Mouse (Mus musculus) myocyte (in vitro differentiated cells): ENCODE results near the gene Mamdc2. TPM values are rescaled to one million over a fixed set of nuclear protein-coding genes. Genes with fewer than 3 reads are reported as not detected.

Experiments used
- H3K27me3 ChIP-seq: one replicate; pipeline ENCODE4 v1.6.1; 2011; ENCODE audit not compliant: control insufficient read depth, insufficient read depth, insufficient read length
- H3K36me3 ChIP-seq: one replicate; pipeline ENCODE4 v1.6.1; 2011; ENCODE audit not compliant: control insufficient read depth, insufficient read depth
- H3K4me2 ChIP-seq: one replicate; pipeline ENCODE4 v1.6.1; 2011; ENCODE audit warnings: low read depth, control low read depth
- H3K4me3 ChIP-seq: one replicate; pipeline ENCODE4 v1.5.1; 2011; ENCODE audit warnings: mild to moderate bottlenecking, control low read depth, moderate library complexity
- H3K79me2 ChIP-seq: one replicate; pipeline ENCODE4 v1.6.1; 2011; ENCODE audit not compliant: control insufficient read depth, insufficient read depth
- H3ac ChIP-seq: one replicate; pipeline ENCODE4 v1.6.1; 2011; ENCODE audit not compliant: control insufficient read depth, insufficient read length
- CEBPB ChIP-seq: IDR thresholded peaks from 2 replicates; pipeline ENCODE4 v1.6.1; 2011; ENCODE audit warnings: mild to moderate bottlenecking, moderate library complexity; ENCODE audit not compliant: poor library complexity, insufficient read depth, severe bottlenecking
- E2F4 ChIP-seq: IDR thresholded peaks from one replicate; pipeline ENCODE4 v1.6.1; 2011; ENCODE audit warnings: mild to moderate bottlenecking, control low read depth, moderate library complexity; ENCODE audit not compliant: insufficient read depth
- MAX ChIP-seq: IDR thresholded peaks from one replicate; pipeline ENCODE4 v1.6.1; 2011; ENCODE audit warnings: low read depth, mild to moderate bottlenecking, control low read depth
- MYOD1 ChIP-seq, 3 experiments: IDR thresholded peaks; one replicate each; pipeline ENCODE4 v1.6.1; 2011; ENCODE audit warnings: control low read depth in 2 of 3, low read depth in 2 of 3, mild to moderate bottlenecking in 2 of 3, moderate library complexity in 1 of 3; ENCODE audit not compliant: insufficient read length in 2 of 3, control insufficient read depth in 1 of 3
- MYOG ChIP-seq, 3 experiments: IDR thresholded peaks; one replicate each; pipeline ENCODE4 v1.6.1; 2011; ENCODE audit warnings: control low read depth in 2 of 3, low read depth in 2 of 3, mild to moderate bottlenecking in 2 of 3; ENCODE audit not compliant: insufficient read length in 2 of 3, control insufficient read depth in 1 of 3, insufficient read depth in 1 of 3
- POLR2A ChIP-seq: IDR thresholded peaks from one replicate; pipeline ENCODE4 v1.6.1; 2011; ENCODE audit warnings: low read depth, mild to moderate bottlenecking, control low read depth, moderate library complexity; ENCODE audit not compliant: insufficient read length
- POLR2AphosphoS2 ChIP-seq: IDR thresholded peaks from one replicate; pipeline ENCODE4 v1.6.1; 2011; ENCODE audit warnings: low read depth, control low read depth; ENCODE audit not compliant: insufficient read length
- REST ChIP-seq: IDR thresholded peaks from one replicate; pipeline ENCODE4 v1.6.1; 2011; ENCODE audit warnings: mild to moderate bottlenecking, control low read depth, moderate library complexity; ENCODE audit not compliant: insufficient read depth, insufficient read length
- SRF ChIP-seq: IDR thresholded peaks from one replicate; pipeline ENCODE4 v1.6.1; 2011; ENCODE audit warnings: low read depth; ENCODE audit not compliant: control insufficient read depth, insufficient read length
- TCF12 ChIP-seq: IDR thresholded peaks from one replicate; pipeline ENCODE4 v1.6.1; 2011; ENCODE audit warnings: mild to moderate bottlenecking, control low read depth; ENCODE audit not compliant: poor library complexity, insufficient read depth, severe bottlenecking
- TCF3 ChIP-seq: IDR thresholded peaks from one replicate; pipeline ENCODE4 v1.6.1; 2011; ENCODE audit warnings: low read depth, control low read depth; ENCODE audit not compliant: insufficient read length
- USF1 ChIP-seq: IDR thresholded peaks from one replicate; pipeline ENCODE4 v1.6.1; 2011; ENCODE audit warnings: low read depth, mild to moderate bottlenecking, control low read depth, moderate library complexity
- polyA plus RNA-seq: library from polyadenylated mRNA; unstranded; fragments of >200 nt; fragmentation: generic; extraction: Trizol; gene quantifications from one replicate; pipeline ENCODE4 v1.2.1, GENCODE M21; 2012; ENCODE audit warnings: missing spikeins

The Mamdc2 gene
- polyA plus RNA-seq, 1 experiment, result 13.4 TPM

GRCm38 (mm10) chr19:23306671-23307070, 141.6 kb downstream of the Mamdc2 start:
- Histone ChIP-seq H3K4me2 (no peak overlapping the region), H3K4me3 (no peak overlapping the region), H3ac (no peak overlapping the region), H3K27me3 (no peaks in the 10 kb centered on the region), H3K36me3 (peaks cover 6% of the 10 kb centered on the region), H3K79me2 (no peaks in the 10 kb centered on the region)
- TF ChIP-seq CEBPB (no peak), MAX (no peak), E2F4 (no peak), REST (no peak), MYOD1 (IDR thresholded peaks at IDR 0.05; ENCODE audit: control insufficient read depth in 1 of 3, insufficient read length in 2 of 3, low read depth in 2 of 3) (no peak), USF1 (no peak), TCF12 (no peak), TCF3 (no peak), MYOG (IDR thresholded peaks at IDR 0.05; ENCODE audit: control insufficient read depth in 1 of 3, insufficient read depth in 1 of 3, insufficient read length in 2 of 3, low read depth in 2 of 3) (no peak), POLR2A (no peak), SRF (no peak), POLR2AphosphoS2 (no peak)

GRCm38 (mm10) chr19:23299987-23300386, 148.3 kb downstream of the Mamdc2 start:
- H3ac ChIP-seq, result no peak overlapping the region
- no peak overlapping the region for H3K4me2 ChIP-seq
- H3K27me3 ChIP-seq, result no peaks in the 10 kb centered on the region
- TF ChIP-seq REST (no peak), CEBPB (no peak), POLR2AphosphoS2 (no peak), USF1 (no peak), POLR2A (no peak), E2F4 (no peak), MYOG (IDR thresholded peaks at IDR 0.05; ENCODE audit: control insufficient read depth in 1 of 3, insufficient read depth in 1 of 3, insufficient read length in 2 of 3, low read depth in 2 of 3) (no peak), TCF3 (no peak), SRF (no peak)
- H3K4me3 ChIP-seq, result no peak overlapping the region
- no peaks in the 10 kb centered on the region for H3K36me3 ChIP-seq
- H3K79me2 ChIP-seq, result no peaks in the 10 kb centered on the region

- no peaks in the 10 kb centered on the region for H3K79me2 ChIP-seq
- H3K27me3 ChIP-seq, result no peaks in the 10 kb centered on the region
- H3K4me3 ChIP-seq, result no peak overlapping the region
- no peaks in the 10 kb centered on the region for H3K36me3 ChIP-seq
- no peak for TF ChIP-seq POLR2AphosphoS2
- no peak for TF ChIP-seq MAX
- no peak for TF ChIP-seq MYOG (IDR thresholded peaks at IDR 0.05; ENCODE audit: control insufficient read depth in 1 of 3, insufficient read depth in 1 of 3, insufficient read length in 2 of 3, low read depth in 2 of 3)
- TF ChIP-seq E2F4, result no peak
- TF ChIP-seq USF1, result no peak
- TF ChIP-seq CEBPB, result no peak
- TF ChIP-seq SRF, result no peak
- no peak for TF ChIP-seq TCF12
- no peak for TF ChIP-seq MYOD1 (IDR thresholded peaks at IDR 0.05; ENCODE audit: control insufficient read depth in 1 of 3, insufficient read length in 2 of 3, low read depth in 2 of 3)
- no peak for TF ChIP-seq POLR2A
- TF ChIP-seq TCF3, result no peak
- TF ChIP-seq REST, result no peak
- no peak overlapping the region for H3K4me2 ChIP-seq
- no peak overlapping the region for H3ac ChIP-seq
Observed at GRCm38 (mm10) chr19:23298917-23299316, 149.3 kb downstream of the Mamdc2 start.

- Histone ChIP-seq H3K36me3 (no peaks in the 10 kb centered on the region), H3K79me2 (no peaks in the 10 kb centered on the region), H3K4me3 (no peak overlapping the region), H3K27me3 (no peaks in the 10 kb centered on the region), H3ac (no peak overlapping the region), H3K4me2 (no peak overlapping the region)
- TF ChIP-seq SRF, result no peak
- TF ChIP-seq CEBPB, result no peak
- TF ChIP-seq MYOG (IDR thresholded peaks at IDR 0.05; ENCODE audit: control insufficient read depth in 1 of 3, insufficient read depth in 1 of 3, insufficient read length in 2 of 3, low read depth in 2 of 3), result no peak
- TF ChIP-seq USF1, result no peak
- no peak for TF ChIP-seq E2F4
- no peak for TF ChIP-seq TCF3
- TF ChIP-seq REST, result no peak
- TF ChIP-seq MAX, result no peak
Observed at GRCm38 (mm10) chr19:23297191-23297590, 151.1 kb downstream of the Mamdc2 start.

- Histone ChIP-seq H3ac (no peak overlapping the region), H3K36me3 (no peaks in the 10 kb centered on the region), H3K4me2 (no peak overlapping the region), H3K27me3 (no peaks in the 10 kb centered on the region), H3K79me2 (no peaks in the 10 kb centered on the region), H3K4me3 (no peak overlapping the region)
- TF ChIP-seq CEBPB (no peak), USF1 (no peak), E2F4 (no peak), MAX (no peak), MYOG (IDR thresholded peaks at IDR 0.05; ENCODE audit: control insufficient read depth in 1 of 3, insufficient read depth in 1 of 3, insufficient read length in 2 of 3, low read depth in 2 of 3) (no peak), TCF3 (no peak), TCF12 (no peak)
Observed at GRCm38 (mm10) chr19:23289251-23289650, 159.0 kb downstream of the Mamdc2 start.
